Mouse (Mus musculus) kidney, postnatal 0 days (tissue): ENCODE data around the gene Morc1. TPM values are rescaled to one million over a fixed set of nuclear protein-coding genes. Genes with fewer than 3 reads are reported as not detected.

Experiments used
- ATAC-seq: fragments of 200-750 bp; cut with Nextera tagmentation; replicated peaks from 2 replicates; pipeline ENCODE4 v1.8.0; 2017; ENCODE audit warnings: low read depth, moderate number of reproducible peaks, moderate TSS enrichment, moderate library complexity; ENCODE audit not compliant: low FRiP score
- DNase-seq: peaks from one replicate; pipeline ENCODE4 v3.0.0-alpha.2; 2016; ENCODE audit warnings: low spot score
- H3K27ac ChIP-seq: fragments of 300-500 bp; sonication (generic); 2 replicates; pipeline ENCODE4 v1.5.1; 2014; ENCODE audit warnings: mild to moderate bottlenecking
- H3K27me3 ChIP-seq: fragments of 300-500 bp; sonication (generic); 2 replicates; pipeline ENCODE4 v1.6.1; 2014; ENCODE audit warnings: low read length, mixed read lengths; ENCODE audit not compliant: insufficient read depth
- H3K36me3 ChIP-seq: fragments of 300-500 bp; sonication (generic); 2 replicates; pipeline ENCODE4 v1.6.1; 2014; ENCODE audit warnings: low read length, mixed read lengths; ENCODE audit not compliant: insufficient read depth
- H3K4me1 ChIP-seq: fragments of 300-500 bp; sonication (generic); replicated peaks from 2 replicates; pipeline ENCODE4 v1.6.1; 2014; ENCODE audit warnings: antibody characterized with exemption, low read length, mixed read lengths; ENCODE audit not compliant: insufficient read depth
- H3K4me2 ChIP-seq: fragments of 300-500 bp; sonication (generic); 2 replicates; pipeline ENCODE4 v1.6.1; 2014; ENCODE audit warnings: mild to moderate bottlenecking, low read length, moderate library complexity, mixed read lengths
- H3K4me3 ChIP-seq: fragments of 300-500 bp; sonication (generic); replicated peaks from 2 replicates; pipeline ENCODE4 v1.5.1; 2014; ENCODE audit warnings: low read depth, low read length
- H3K9ac ChIP-seq: fragments of 300-500 bp; sonication (generic); 2 replicates; pipeline ENCODE4 v1.6.1; 2014; ENCODE audit warnings: low read depth, low read length
- H3K9me3 ChIP-seq: fragments of 300-500 bp; sonication (generic); replicated peaks from 2 replicates; pipeline ENCODE4 v1.6.1; 2016; ENCODE audit warnings: low read length, inconsistent platforms, mixed read lengths
- CTCF ChIP-seq: IDR thresholded peaks from 2 replicates; pipeline ENCODE4 v1.5.1; 2016; ENCODE audit warnings: antibody characterized with exemption, low read depth, mild to moderate bottlenecking, moderate library complexity
- WGBS: fragments of 180-500 bp; shearing (Covaris S2); extraction: QIAGEN DNeasy Blood & Tissue Kit; methylation state at CpG from one replicate; pipeline ENCODE4 v1.1.7; 2014; 5-methylcytosine and 5-hydroxymethylcytosine counted together
- polyA plus RNA-seq: library from polyadenylated mRNA; unstranded; fragments of >200 nt; fragmentation: Nextera tagmentation; extraction: Ambion mirVana; gene quantifications from 2 replicates; pipeline ENCODE4 v1.2.1, GENCODE M21; 2015

The Morc1 gene
- polyA plus RNA-seq, 1 experiment from 2014 or later: 0.08 TPM

GRCm38 (mm10) chr16:48630466-48630865 lies 199.4 kb downstream of the Morc1 start:
- H3K27ac ChIP-seq: no peak overlapping the region
- no peak overlapping the region for H3K4me3 ChIP-seq
- H3K4me1 ChIP-seq: no peaks in the 10 kb centered on the region
- WGBS: 17% methylated on average over 8 of the region's 8 CpGs
- no peak for TF ChIP-seq CTCF
- no peaks in the 10 kb centered on the region for H3K27me3 ChIP-seq
- no peak for DNase-seq
- H3K9ac ChIP-seq: no peak overlapping the region
- no peaks in the 10 kb centered on the region for H3K36me3 ChIP-seq
- no peak for ATAC-seq
- H3K9me3 ChIP-seq: no peaks in the 10 kb centered on the region
- H3K4me2 ChIP-seq: no peak overlapping the region

- ATAC-seq (no peak), DNase-seq (no peak)
- H3K4me1 ChIP-seq: no peaks in the 10 kb centered on the region
- H3K27ac ChIP-seq: no peak overlapping the region
- 88% methylated on average over 6 of the region's 6 CpGs for WGBS
- no peak overlapping the region for H3K9ac ChIP-seq
- no peak for TF ChIP-seq CTCF
- no peaks in the 10 kb centered on the region for H3K27me3 ChIP-seq
- H3K4me3 ChIP-seq: no peak overlapping the region
- no peaks in the 10 kb centered on the region for H3K9me3 ChIP-seq
- H3K4me2 ChIP-seq: no peak overlapping the region
- H3K36me3 ChIP-seq: no peaks in the 10 kb centered on the region
Observed at GRCm38 (mm10) chr16:48632351-48632750, 201.3 kb downstream of the Morc1 start.

- no peaks in the 10 kb centered on the region for H3K9me3 ChIP-seq
- H3K4me3 ChIP-seq: no peak overlapping the region
- H3K4me1 ChIP-seq: no peaks in the 10 kb centered on the region
- no peak for DNase-seq
- ATAC-seq: no peak
- H3K4me2 ChIP-seq: no peak overlapping the region
- no peak overlapping the region for H3K27ac ChIP-seq
- no peak for TF ChIP-seq CTCF
- H3K27me3 ChIP-seq: no peaks in the 10 kb centered on the region
- no peaks in the 10 kb centered on the region for H3K36me3 ChIP-seq
- 80% methylated on average over 2 of the region's 2 CpGs for WGBS
- no peak overlapping the region for H3K9ac ChIP-seq
Observed at GRCm38 (mm10) chr16:48646246-48646645, 215.2 kb downstream of the Morc1 start.

GRCm38 (mm10) chr16:48671696-48672095 lies 240.7 kb downstream of the Morc1 start:
- H3K4me2 ChIP-seq: no peak overlapping the region
- no peak overlapping the region for H3K4me3 ChIP-seq
- H3K4me1 ChIP-seq: no peaks in the 10 kb centered on the region
- TF ChIP-seq CTCF: no peak
- no peak for ATAC-seq
- no peaks in the 10 kb centered on the region for H3K9me3 ChIP-seq
- DNase-seq: no peak
- 53% methylated on average over 5 of the region's 5 CpGs for WGBS
- no peak overlapping the region for H3K9ac ChIP-seq
- H3K27ac ChIP-seq: no peak overlapping the region
- no peaks in the 10 kb centered on the region for H3K27me3 ChIP-seq
- H3K36me3 ChIP-seq: no peaks in the 10 kb centered on the region

GRCm38 (mm10) chr16:48672664-48673063 lies 241.6 kb downstream of the Morc1 start:
- ATAC-seq (no peak), DNase-seq (no peak)
- Histone ChIP-seq H3K9me3 (no peaks in the 10 kb centered on the region), H3K27me3 (no peaks in the 10 kb centered on the region), H3K27ac (no peak overlapping the region), H3K9ac (no peak overlapping the region), H3K36me3 (no peaks in the 10 kb centered on the region), H3K4me1 (no peaks in the 10 kb centered on the region), H3K4me3 (no peak overlapping the region), H3K4me2 (no peak overlapping the region)
- no peak for TF ChIP-seq CTCF
- 71% methylated on average over 3 of the region's 3 CpGs for WGBS

GRCm38 (mm10) chr16:48675607-48676006 lies 244.6 kb downstream of the Morc1 start:
- no peaks in the 10 kb centered on the region for H3K4me1 ChIP-seq
- no peaks in the 10 kb centered on the region for H3K36me3 ChIP-seq
- no peak overlapping the region for H3K9ac ChIP-seq
- no peak overlapping the region for H3K4me3 ChIP-seq
- DNase-seq (peak; percentile 91), ATAC-seq (peak; percentile 74)
- no peak overlapping the region for H3K4me2 ChIP-seq
- 7% methylated on average over 10 of the region's 10 CpGs for WGBS
- no peaks in the 10 kb centered on the region for H3K27me3 ChIP-seq
- H3K27ac ChIP-seq: no peak overlapping the region
- TF ChIP-seq CTCF: peak; percentile 85
- no peaks in the 10 kb centered on the region for H3K9me3 ChIP-seq

DNA sequence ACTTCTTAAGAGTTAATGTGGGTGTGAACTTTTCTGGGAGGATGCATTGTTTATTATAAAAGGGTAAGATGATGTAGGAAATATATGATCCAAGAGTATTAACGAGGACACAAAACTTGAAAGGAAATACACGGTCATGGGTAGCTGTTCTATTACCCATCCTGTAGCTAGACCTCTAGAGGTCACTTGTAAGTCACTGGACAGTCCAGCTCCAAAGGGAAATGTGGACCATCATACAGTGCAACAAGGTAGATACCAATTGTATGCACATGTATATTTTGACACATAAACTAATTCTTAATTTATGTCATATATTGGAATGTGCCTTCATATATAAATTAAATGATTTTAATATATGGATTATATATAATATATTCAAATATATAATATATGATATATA lies 245.2 kb downstream of the Morc1 start:
- H3K36me3 ChIP-seq: no peaks in the 10 kb centered on the region
- H3K4me1 ChIP-seq: no peaks in the 10 kb centered on the region
- no peaks in the 10 kb centered on the region for H3K27me3 ChIP-seq
- ATAC-seq: 0 out of 2 replicates have a peak, but pooled peaks have one; percentile 57
- H3K9ac ChIP-seq: no peak overlapping the region
- DNase-seq: no peak
- no peaks in the 10 kb centered on the region for H3K9me3 ChIP-seq
- H3K27ac ChIP-seq: no peak overlapping the region
- H3K4me2 ChIP-seq: no peak overlapping the region
- H3K4me3 ChIP-seq: no peak overlapping the region
- TF ChIP-seq CTCF: no peak
- WGBS: 60% methylated on average over 2 of the region's 2 CpGs
